Mouse (Mus musculus) heart, postnatal 36 days (tissue): ENCODE measurements around the gene U90926. TPM values are rescaled to one million over a fixed set of nuclear protein-coding genes. Genes with fewer than 3 reads are reported as not detected.

Source experiments
- DNase-seq, 2 experiments: peaks; one replicate each; pipeline ENCODE4 v3.0.0; 2021 to 2022
- intact Hi-C: fragments of 180-260 bp; cut with DNase I; formaldehyde crosslinking; loops from one replicate; pipeline ENCODE4 v1.15.1; 2025
- total RNA-seq, 2 experiments: library from RNA; stranded (reverse); gene quantifications; 2 replicates each; pipeline ENCODE4 v1.2.3; 2021

The U90926 gene
- total RNA-seq: not detected

DNA sequence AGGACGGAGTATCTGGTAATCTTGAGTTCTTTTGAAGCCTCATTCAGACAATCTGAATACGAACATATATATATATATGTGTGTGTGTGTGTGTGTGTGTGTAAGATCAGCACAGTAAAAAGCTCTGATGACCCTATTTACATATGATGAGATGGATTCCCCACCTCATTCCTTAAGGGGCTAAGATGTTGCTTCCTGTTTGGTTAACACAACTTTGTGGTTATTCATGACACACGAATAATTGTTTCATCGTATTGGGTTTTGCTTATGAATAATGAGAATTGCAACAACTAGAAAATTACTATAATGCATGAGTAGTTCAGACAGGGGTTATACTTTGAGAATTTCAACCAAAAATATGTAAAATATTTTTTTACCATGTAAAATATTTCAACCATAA lies at the start of gene U90926:
U90926 (minus strand) TSS at position 101 of the 400 bp plus-strand sequence.
- intact Hi-C loops: no loop called here
- no peak for DNase-seq

- DNase-seq: peak; percentile 57 to 69
- intact Hi-C loops: no loop called here
Measured at GRCm38 (mm10) chr5:92263761-92264359, 48.7 kb upstream of the U90926 start.

DNA sequence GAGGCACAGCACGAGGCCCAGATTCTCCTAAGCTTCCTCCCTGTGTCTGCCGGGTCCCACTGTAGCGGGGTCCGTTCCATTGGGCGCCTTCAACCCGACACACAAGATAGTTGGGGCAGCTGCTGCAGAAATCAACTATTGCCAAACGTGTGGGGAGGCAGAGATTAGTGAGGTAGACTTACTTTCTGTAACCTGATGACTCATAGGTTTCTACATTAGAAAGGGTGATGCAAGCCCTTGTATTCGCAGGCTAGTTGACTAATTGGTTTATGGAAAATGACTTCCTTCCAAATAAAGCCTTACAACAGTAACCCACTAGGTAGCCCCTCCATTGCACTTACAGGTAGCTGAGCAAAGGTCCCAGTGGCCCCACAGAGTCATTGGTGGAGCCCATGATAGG lies 47.4 kb upstream of the U90926 start:
- intact Hi-C loops: no loop called here
- DNase-seq: no peak

GRCm38 (mm10) chr5:92256218-92256617 lies 41.0 kb upstream of the U90926 start, which contains the start of gene Ppef2:
Ppef2 (minus strand) TSS chr5:92256278.
- intact Hi-C loops: no loop called here

DNA sequence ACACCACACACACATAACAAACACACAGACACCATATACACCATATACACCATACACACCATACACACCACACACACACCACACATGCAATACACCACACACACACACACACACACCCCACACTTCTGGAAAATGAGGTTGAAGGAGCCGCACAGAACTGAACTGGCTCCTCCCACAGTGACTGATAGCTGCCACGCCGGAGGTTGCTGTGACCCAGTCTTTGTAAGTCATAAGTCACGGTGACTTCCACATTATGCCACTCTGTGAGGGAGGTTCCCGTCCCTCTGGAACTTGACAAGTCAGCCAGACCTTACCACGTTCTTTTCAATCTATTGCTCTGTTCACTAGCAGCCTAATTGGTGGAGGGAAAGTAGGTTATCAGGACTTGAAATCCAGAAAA lies 39.3 kb upstream of the U90926 start:
- no peak for DNase-seq
- intact Hi-C loops: no loop called here

More at GRCm38 (mm10) chr5:92256218-92256617, 41.0 kb upstream of the U90926 start, which contains the start of gene Ppef2:
- no peak for DNase-seq

DNA sequence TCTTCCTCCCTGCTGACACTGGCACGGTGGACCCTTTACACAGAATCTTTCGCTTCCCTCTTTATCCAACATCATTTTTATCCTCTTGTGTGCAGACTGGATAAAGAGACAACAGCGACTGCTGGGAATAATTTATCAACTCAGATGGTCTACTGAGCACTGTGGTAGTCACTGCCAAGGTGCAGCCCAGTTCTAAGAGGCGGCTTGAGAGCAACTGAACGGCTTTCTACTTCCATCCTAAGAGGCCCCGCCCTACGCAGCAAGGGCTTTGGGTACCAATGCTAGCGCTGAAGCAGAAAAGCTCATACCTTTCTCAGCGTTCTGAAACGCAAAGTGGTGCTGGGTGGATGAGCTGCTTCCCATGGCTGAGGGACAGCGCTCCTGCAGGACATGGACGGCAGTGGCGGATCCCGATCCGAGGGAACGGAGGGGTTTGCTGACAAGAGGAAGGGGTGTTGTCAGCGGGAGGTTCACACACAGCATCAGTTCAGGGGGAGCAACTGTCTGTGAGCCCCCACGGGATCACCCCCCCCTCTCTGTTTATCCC lies 37.7 kb upstream of the U90926 start:
- intact Hi-C loops: no loop called here

DNA sequence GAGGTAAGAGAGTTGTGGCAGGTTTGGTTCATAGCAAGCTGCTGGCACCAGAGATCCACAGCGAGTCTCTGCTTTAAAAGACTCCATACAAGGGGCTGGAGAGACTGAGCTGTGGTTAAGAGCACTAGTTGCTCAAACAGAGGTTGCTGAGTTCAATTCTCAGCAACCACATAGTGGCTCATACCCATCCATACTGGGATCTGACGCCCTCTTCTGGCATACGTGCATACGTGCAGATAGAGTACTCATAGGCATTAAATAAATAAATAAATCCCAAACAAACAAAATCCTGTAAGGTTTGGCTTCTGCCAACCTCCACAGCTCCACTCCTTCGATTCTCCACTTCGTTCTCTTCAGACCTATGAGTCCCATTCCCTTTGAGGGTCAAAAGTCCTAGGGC lies 36.8 kb upstream of the U90926 start:
- intact Hi-C loops: no loop called here
- no peak for DNase-seq

More for the DNA sequence above, 37.7 kb upstream of the U90926 start:
- DNase-seq: no peak

DNA sequence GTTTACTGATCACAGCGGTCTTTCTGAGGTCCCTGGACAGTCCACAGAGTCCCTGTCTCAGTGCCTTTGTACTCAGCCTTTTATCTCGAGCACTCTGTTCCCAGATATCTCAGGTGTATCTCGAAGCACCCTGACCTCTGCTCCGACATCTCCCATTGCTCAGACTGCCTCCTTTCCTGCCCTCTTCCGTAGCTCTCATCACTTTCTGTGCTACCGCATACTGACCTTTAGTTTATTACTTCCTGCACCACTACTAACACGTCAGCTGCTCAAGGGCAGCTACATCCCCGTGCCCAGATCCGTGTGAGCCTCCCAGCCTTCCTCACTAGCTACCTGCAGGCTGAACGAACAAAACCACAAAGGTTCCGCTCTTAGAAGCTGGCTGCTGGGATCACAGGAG lies 33.4 kb upstream of the U90926 start:
- no peak for DNase-seq
- intact Hi-C loops: no loop called here

DNA sequence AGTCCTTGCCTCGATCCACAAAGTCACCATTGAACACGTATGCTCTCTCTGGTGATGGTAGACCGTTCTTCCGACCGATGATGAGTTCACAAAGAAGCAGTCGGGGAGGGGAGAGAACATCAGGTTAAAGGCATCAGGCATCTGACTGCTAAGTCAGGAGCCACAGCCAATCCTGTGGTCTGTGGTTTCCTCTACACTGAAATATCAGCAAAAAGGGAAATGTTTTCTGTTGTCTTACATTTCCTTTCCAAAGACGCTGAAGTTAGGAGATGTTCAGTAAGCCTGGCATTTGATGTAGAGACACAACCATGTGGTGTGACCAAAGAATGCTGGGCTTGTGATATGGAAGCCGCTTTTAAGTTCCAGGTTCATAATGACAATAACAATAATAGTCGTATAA lies 30.3 kb upstream of the U90926 start:
- DNase-seq: no peak
- intact Hi-C loops: no loop called here

GRCm38 (mm10) chr5:92244900-92245299 lies 29.7 kb upstream of the U90926 start:
- intact Hi-C loops: no loop called here
- no peak for DNase-seq

DNA sequence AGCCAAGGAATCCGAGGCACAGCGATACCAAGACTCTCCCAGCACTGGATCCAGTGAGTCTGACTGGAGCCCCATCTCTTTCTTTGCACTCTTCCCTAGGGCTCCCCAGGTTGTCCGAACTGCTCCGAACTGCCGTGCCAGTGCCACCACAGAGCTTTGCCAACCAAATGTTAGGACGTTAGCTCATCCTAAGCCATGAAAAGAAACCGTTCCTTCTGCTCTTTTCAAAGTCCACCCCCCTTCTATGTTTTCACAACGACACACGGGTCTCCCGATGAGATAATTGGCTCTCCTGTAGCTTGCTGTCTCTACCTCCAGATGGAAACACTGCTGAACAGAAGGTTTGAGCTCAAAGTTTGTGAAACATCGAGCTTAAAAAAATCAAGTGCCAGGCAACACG lies 25.6 kb upstream of the U90926 start:
- DNase-seq: no peak
- intact Hi-C loops: loop anchor here (2.0 kb wide), 1 partner anchor 46 kb away; no protein-coding TSS in a partner anchor

- DNase-seq: peak; percentile 62 to 69
- intact Hi-C loops: loop anchor here (2.0 kb wide), 1 partner anchor 45 kb away; no protein-coding TSS in a partner anchor
Measured at GRCm38 (mm10) chr5:92239333-92240232, 24.4 kb upstream of the U90926 start.

DNA sequence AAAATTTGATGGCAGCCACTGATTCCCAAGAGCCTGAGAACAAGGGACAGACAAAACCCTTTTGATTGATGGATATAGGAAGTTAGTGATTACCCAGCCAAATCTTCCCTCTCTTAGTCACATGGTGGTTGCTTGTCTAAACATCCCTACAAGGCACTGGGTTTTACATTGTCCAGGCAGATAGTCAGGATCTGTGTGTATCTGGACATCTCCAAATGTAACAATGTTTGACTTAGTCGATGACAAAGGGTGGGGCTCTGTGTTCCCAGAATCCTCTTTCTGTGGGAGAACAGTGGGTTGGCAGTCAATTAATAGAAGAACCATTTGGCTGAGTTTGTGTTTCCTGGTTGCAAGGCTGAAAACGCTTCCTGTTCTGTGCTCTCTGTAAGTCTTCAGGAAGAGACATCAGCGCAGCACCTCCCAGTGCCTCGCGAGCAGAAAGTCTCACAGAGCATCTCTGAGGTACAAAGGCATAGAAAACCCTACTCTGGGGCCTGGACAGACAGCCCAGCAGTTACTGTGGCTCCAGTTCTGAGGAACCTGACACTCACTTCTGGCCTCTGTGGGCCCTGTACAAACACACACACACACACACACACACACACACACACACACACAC lies 19.8 kb upstream of the U90926 start:
- DNase-seq: no peak
- intact Hi-C loops: no loop called here

DNA sequence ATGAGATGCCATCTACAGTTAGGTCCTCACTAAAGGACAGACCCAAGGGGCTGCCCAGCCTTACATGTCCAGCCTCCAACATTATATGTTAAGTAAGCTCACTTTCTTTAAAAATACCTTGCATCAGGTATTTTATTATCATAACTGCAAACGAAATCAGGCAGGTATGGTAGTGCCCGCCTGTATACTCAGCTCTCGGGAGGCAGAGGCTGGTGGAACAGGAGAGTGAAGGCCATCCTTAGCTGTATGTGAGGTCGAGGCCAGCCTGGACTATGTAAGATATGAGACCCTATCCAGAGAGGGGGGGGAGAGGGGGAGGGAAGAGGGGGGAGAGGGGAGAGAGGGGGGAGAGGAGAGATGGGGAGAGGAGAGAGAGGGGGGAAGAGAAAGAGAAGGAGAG lies 18.2 kb upstream of the U90926 start:
- intact Hi-C loops: no loop called here

DNA sequence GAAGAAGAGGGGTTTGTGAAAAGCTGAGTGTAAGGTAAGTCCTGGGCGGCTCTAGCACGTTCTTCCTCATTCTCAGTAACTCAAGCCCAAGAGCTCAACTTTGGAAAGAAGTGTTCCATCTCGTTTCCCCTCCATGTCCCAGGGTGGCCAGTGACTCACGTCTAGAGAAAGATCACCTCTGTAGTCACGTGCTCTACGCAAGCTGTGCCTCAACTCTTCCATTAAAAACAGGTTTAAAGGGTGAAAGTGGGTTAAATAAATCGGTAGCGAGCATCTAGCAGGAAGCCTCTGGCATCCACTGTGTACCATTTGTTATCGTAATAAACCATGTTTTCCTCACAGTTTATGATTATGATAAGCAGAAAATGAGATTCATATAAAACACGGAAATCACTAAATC lies 16.6 kb upstream of the U90926 start:
- DNase-seq: no peak
- intact Hi-C loops: no loop called here

More for the DNA sequence above, 18.2 kb upstream of the U90926 start:
- DNase-seq: no peak

DNA sequence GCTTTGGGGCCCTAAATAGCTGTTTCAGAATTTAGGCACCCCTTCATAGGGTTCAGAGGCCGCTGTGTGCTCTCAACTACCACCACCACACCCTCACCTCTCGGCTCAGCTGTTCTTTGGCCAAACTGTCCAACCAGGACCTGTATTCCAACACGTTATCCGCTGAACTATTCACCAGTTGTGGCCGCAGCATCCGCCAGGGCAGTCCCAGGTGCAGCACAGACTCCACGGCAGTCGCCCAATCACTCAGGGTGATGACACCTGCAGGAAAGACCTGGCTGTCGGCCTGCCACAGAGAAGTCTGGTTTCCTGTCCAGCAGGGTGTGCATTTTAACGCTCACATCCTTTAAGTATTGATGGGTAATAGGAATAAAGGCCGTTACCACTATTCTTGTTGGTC lies 15.1 kb upstream of the U90926 start:
- intact Hi-C loops: no loop called here
- DNase-seq: no peak

DNA sequence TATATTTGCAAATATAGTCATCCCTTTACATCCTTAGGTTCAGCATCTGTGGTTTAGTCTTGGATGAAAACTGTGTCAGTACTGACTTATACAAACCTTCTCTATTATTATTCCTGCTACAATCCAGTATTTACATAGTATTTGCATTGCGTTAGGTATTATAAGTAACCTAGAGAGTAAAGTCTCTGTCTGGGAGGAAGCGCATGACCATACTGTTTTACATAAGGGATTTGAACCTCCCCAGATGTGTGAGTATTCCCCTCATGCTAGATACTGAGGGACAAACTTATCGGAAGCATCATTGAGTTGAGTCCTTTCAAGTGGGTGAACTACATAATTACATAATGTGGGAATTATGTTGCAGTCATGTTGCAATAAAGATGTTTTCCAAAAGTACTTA lies 14.3 kb upstream of the U90926 start:
- intact Hi-C loops: no loop called here
- DNase-seq: no peak

GRCm38 (mm10) chr5:92228776-92229175 lies 13.6 kb upstream of the U90926 start:
- intact Hi-C loops: no loop called here
- DNase-seq: no peak

GRCm38 (mm10) chr5:92227782-92228181 lies 12.6 kb upstream of the U90926 start:
- DNase-seq: no peak
- intact Hi-C loops: no loop called here

DNA sequence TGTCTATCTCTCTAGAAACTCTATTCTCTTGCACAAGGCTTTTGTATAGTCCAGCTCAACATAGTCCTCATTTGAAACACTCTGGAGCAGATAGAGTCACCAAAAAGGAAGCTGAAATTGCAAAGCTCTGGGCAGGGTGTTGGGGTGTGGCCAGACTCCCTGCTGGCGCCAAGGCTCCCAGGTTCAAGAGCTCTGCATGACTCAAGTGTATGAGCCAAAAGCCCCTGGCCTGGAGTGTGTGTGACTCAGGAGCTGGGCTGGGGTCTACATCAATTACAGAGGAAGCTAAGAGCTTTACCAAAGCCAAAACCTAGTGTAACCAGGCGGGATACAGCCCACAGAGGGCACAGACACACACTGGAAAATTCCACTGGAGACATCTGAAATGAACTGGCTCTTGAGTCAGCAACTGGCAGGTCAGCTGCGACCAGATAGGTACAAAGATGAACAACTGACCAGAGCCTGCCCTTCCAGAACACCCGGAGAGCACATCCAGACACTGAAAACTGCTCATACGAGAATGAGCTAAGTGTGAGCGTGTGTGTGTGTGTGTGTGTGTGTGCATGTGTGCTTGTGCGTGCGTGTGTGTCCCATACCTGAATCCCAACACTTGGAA lies 5.2 kb upstream of the U90926 start:
- no peak for DNase-seq
- intact Hi-C loops: no loop called here

GRCm38 (mm10) chr5:92219826-92220225 lies 4.6 kb upstream of the U90926 start:
- intact Hi-C loops: no loop called here

More at GRCm38 (mm10) chr5:92219826-92220225, 4.6 kb upstream of the U90926 start:
- no peak for DNase-seq
